Mouse (Mus musculus) liver, postnatal 0 days (tissue): ENCODE measurements around the gene Birc5.

ENCODE experiments used
- CTCF ChIP-seq: sonication (generic); IDR thresholded peaks from 2 replicates; pipeline ENCODE4 v1.5.1; 2016; ENCODE audit warnings: antibody characterized with exemption, low read depth
- EP300 ChIP-seq: IDR thresholded peaks from 2 replicates; pipeline ENCODE4 v1.6.1; 2016; ENCODE audit warnings: antibody characterized with exemption, low read depth, mild to moderate bottlenecking

DNA sequence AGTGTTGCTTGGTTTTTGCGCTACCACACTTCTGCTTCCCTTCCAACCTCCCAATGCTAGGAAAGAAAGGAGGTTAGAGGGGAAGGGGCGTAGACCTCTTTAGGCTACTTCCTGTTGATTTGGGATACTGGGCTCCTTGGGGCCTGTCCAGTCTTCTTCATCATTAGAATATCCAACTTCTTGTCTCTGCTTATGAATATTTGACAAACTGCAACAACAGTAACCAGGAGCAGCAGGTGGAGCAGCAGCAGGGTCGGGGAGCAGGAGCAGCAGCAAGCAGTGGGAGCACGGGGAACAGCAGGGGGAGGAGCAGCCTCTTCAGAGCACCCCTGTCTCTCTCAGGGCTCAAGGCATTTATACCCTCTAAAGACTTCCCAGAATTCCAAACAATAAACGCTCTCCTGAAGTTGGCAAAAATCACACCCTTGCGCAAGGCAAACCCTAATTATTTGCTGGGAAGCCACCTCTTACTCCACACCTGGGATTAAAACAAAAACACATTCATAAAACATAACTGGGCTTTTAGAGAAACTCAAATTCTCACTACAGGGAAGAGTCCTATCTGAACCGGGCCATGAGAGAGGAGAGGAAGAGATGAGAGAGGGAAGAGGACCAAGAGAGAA lies 1.3 kb upstream of the Birc5 start:
- TF ChIP-seq CTCF (no peak), EP300 (no peak)
